ENCODE assay signal across 24 mouse cellular contexts in genomic region chr16:24326571-24326970, GRCm38 (mm10).
A peak's percentile ranks its signal among the peaks of the same experiment; 100 is the strongest.
DNase-seq lines count a peak whose midpoint lies in the region; ATAC-seq and TF ChIP-seq lines count a peak whose summit lies in the region.
"Had no signal": no experiment of that assay in that cellular context is flagged by ENCODE, and none has a peak within 500 bp of the region (broad histone marks: within the 10 kb centered on the region; RNA-seq: fewer than 3 reads in every experiment).

No protein-coding gene starts in this region.

- no peaks in the 10 kb centered on the region for H3K9me3 ChIP-seq in neural tube, embryonic 15.5 days (replicated peaks)
- H3K9me3 ChIP-seq: forebrain, embryonic 10.5 days; forebrain, embryonic 13.5 days; heart, embryonic 12.5 days; heart, embryonic 15.5 days had no signal

- 84% methylated on average over 4 of the region's 4 CpGs for WGBS in neural tube, embryonic 15.5 days

- no peak for TF ChIP-seq CTCF in gastrocnemius, adult 2 months (IDR thresholded peaks at IDR 0.05)
- TF ChIP-seq CTCF in layer of hippocampus, adult 2 months (conservative IDR thresholded peaks at IDR 0.05): no peak

- DNase-seq in gastrocnemius, adult 2 months: no peak
- no peak for DNase-seq in gastrocnemius, postnatal 25 days
- no peak for DNase-seq in layer of hippocampus, adult 2 months (ENCODE audit: low spot score in 2 of 2)
- DNase-seq in layer of hippocampus, adult 11-12 months (ENCODE audit: low spot score): no peak
- peak; percentile 37 for DNase-seq in testis, postnatal 10 days (ENCODE audit: low spot score)
- DNase-seq in cerebellum, adult 11 months: no peak
- DNase-seq: adrenal gland, adult 2 months; B cell, adult 2 months; cerebellum, adult 8-10 months; cerebellum, postnatal 36 days; forebrain, postnatal 0 days; gastrocnemius, postnatal 10 days; heart, postnatal 4 days had no signal

- H3K36me3 ChIP-seq in neural tube, embryonic 15.5 days: no peaks in the 10 kb centered on the region
- H3K36me3 ChIP-seq: forebrain, embryonic 10.5 days; G1E; heart, embryonic 12.5 days; heart, embryonic 15.5 days had no signal

- no peaks in the 10 kb centered on the region for H3K4me1 ChIP-seq in neural tube, embryonic 15.5 days
- H3K4me1 ChIP-seq: forebrain, embryonic 10.5 days; forebrain, embryonic 13.5 days had no signal

- no peak overlapping the region for H3K9ac ChIP-seq in neural tube, embryonic 15.5 days (replicated peaks)
- H3K9ac ChIP-seq: forebrain, embryonic 13.5 days; forebrain, postnatal 0 days; heart, embryonic 12.5 days; heart, embryonic 15.5 days; hindbrain, embryonic 14.5 days had no signal

- H3K27ac ChIP-seq in gastrocnemius, adult 2 months: peak overlapping the region; percentile 46; the same call in 1 of the 2 replicates
- peak overlapping the region; percentile 50 for H3K27ac ChIP-seq in layer of hippocampus, adult 2 months
- H3K27ac ChIP-seq in neural tube, embryonic 15.5 days (replicated peaks): no peak overlapping the region
- H3K27ac ChIP-seq: forebrain, embryonic 10.5 days; forebrain, embryonic 13.5 days; heart, embryonic 15.5 days; hindbrain, embryonic 14.5 days; hindbrain, postnatal 0 days had no signal

- no peak overlapping the region for H3K4me3 ChIP-seq in gastrocnemius, adult 2 months
- no peak overlapping the region for H3K4me3 ChIP-seq in layer of hippocampus, adult 2 months
- H3K4me3 ChIP-seq in neural tube, embryonic 15.5 days (replicated peaks): no peak overlapping the region
- H3K4me3 ChIP-seq: forebrain, embryonic 10.5 days; forebrain, embryonic 13.5 days; heart, embryonic 12.5 days; heart, embryonic 15.5 days had no signal

- no peak overlapping the region for H3K4me2 ChIP-seq in neural tube, embryonic 15.5 days
- H3K4me2 ChIP-seq: forebrain, embryonic 13.5 days; heart, embryonic 12.5 days; heart, embryonic 15.5 days; hindbrain, embryonic 14.5 days had no signal

- intact Hi-C loops in gastrocnemius, adult 2 months (cut with DNase I): no loop called here

- no peaks in the 10 kb centered on the region for H3K27me3 ChIP-seq in neural tube, embryonic 15.5 days (replicated peaks)
- H3K27me3 ChIP-seq: CH12.LX; forebrain, embryonic 13.5 days; heart, embryonic 12.5 days; heart, embryonic 15.5 days had no signal

- ATAC-seq in neural tube, embryonic 15.5 days (ENCODE audit: low FRiP score): no peak
- ATAC-seq: forebrain, embryonic 13.5 days; inflammation-experienced regulatory T-cells, adult 6 months; intestine, embryonic 16.5 days had no signal
